Mouse (Mus musculus) lung, embryonic 14.5 days (tissue): Measurements from ENCODE around the gene Fam208b. TPM values are rescaled to one million over a fixed set of nuclear protein-coding genes. Genes with fewer than 3 reads are reported as not detected.
A peak's percentile ranks its signal among the peaks of the same experiment; 100 is the strongest.
"Not testable (repeated sequence)": the region's sequence is repeated elsewhere in the genome, so short reads cannot be mapped to it uniquely, and the experiment has no call there.

Source experiments
- ATAC-seq: fragments of 200-750 bp; cut with Nextera tagmentation; 2 replicates; pipeline ENCODE4 v1.8.0; 2017; ENCODE audit warnings: mild to moderate bottlenecking, moderate TSS enrichment, moderate library complexity; ENCODE audit not compliant: insufficient read depth
- DNase-seq: peaks from one replicate; pipeline ENCODE4 v3.0.0-alpha.2; 2015
- H3K27ac ChIP-seq: fragments of 300-500 bp; sonication (generic); 2 replicates; pipeline ENCODE4 v1.5.1; 2014; ENCODE audit warnings: low read depth, mild to moderate bottlenecking, moderate library complexity
- H3K27me3 ChIP-seq: fragments of 300-500 bp; sonication (generic); 2 replicates; pipeline ENCODE4 v1.6.1; 2014; ENCODE audit warnings: low read length, control low read depth; ENCODE audit not compliant: insufficient read depth
- H3K36me3 ChIP-seq: fragments of 300-500 bp; sonication (generic); 2 replicates; pipeline ENCODE4 v1.6.1; 2014; ENCODE audit warnings: control low read depth; ENCODE audit not compliant: insufficient read depth
- H3K4me1 ChIP-seq: fragments of 300-500 bp; sonication (generic); 2 replicates; pipeline ENCODE4 v1.6.1; 2014; ENCODE audit warnings: antibody characterized with exemption, control low read depth; ENCODE audit not compliant: insufficient read depth
- H3K4me2 ChIP-seq: fragments of 300-500 bp; sonication (generic); 2 replicates; pipeline ENCODE4 v1.6.1; 2014; ENCODE audit warnings: mild to moderate bottlenecking
- H3K4me3 ChIP-seq: fragments of 300-500 bp; sonication (generic); 2 replicates; pipeline ENCODE4 v1.5.1; 2014; ENCODE audit warnings: low read depth, low read length
- H3K9ac ChIP-seq: fragments of 300-500 bp; sonication (generic); 2 replicates; pipeline ENCODE4 v1.6.1; 2014
- H3K9me3 ChIP-seq: fragments of 300-500 bp; sonication (generic); 2 replicates; pipeline ENCODE4 v1.6.1; 2016; ENCODE audit warnings: low read depth, low read length, control low read depth
- CTCF ChIP-seq: IDR thresholded peaks from 2 replicates; pipeline ENCODE4 v1.5.1; 2016; ENCODE audit warnings: antibody characterized with exemption, low read depth
- WGBS: fragments of 180-500 bp; shearing (Covaris S2); extraction: QIAGEN DNeasy Blood & Tissue Kit; methylation state at CpG from one replicate; pipeline ENCODE4 v1.1.7; 2014; 5-methylcytosine and 5-hydroxymethylcytosine counted together
- polyA plus RNA-seq: library from polyadenylated mRNA; unstranded; fragments of >200 nt; fragmentation: Nextera tagmentation; extraction: Ambion mirVana; gene quantifications from 2 replicates; pipeline ENCODE4 v1.2.1, GENCODE M21; 2014

Fam208b gene
- polyA plus RNA-seq, 1 experiment from 2014 or later: 17.8 TPM

DNA sequence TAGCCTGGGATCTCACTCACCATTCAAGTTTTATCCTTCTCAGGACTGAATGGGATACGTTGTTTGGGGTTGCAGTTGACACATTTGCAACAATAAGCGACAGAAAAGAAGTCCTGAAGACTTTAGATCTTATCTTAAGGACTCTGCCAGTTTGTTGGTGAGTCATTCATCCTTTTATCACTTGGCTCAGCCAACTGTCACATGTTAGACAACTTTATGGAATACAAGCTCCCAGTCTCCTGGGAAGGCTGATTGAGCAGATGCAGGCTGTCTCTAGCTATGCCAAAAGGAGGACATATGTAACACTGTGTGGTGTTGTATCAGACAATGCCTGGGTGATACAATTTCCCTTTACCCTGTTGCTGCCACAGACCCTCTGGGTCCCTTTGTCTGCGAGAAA, 80.5 kb downstream of the Fam208b start:
- Histone ChIP-seq H3K9me3 (no peaks in the 10 kb centered on the region), H3K27ac (no peak overlapping the region), H3K4me3 (no peak overlapping the region), H3K4me2 (no peak overlapping the region), H3K36me3 (no peaks in the 10 kb centered on the region), H3K4me1 (no peaks in the 10 kb centered on the region), H3K9ac (no peak overlapping the region), H3K27me3 (no peaks in the 10 kb centered on the region)
- 53% methylated on average over 3 of the region's 3 CpGs for WGBS
- DNase-seq (no peak), ATAC-seq (no peak)
- TF ChIP-seq CTCF: no peak

DNA sequence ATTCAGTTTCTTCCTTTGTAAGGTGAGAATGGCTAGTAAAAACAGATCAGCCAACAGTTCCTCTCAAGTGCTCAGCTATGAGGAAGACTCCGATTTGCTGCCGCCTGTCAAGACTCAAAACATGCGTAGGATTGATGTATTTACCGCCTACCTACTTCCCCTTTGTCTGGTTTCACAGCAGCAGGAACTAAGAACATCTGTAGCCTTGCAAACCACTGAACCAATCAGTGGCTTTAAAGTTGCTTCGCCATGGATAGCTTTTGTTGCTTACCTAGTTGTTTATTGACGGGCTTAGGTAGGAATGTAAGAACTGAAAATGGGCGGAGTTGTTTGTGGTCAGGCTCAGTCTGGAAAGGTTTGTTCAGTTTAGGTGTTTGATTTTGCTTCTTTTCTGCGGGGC, 84.6 kb downstream of the Fam208b start:
- no peak overlapping the region for H3K4me2 ChIP-seq
- no peak overlapping the region for H3K27ac ChIP-seq
- ATAC-seq: no peak
- no peaks in the 10 kb centered on the region for H3K27me3 ChIP-seq
- TF ChIP-seq CTCF: no peak
- no peak overlapping the region for H3K9ac ChIP-seq
- H3K36me3 ChIP-seq: no peaks in the 10 kb centered on the region
- H3K9me3 ChIP-seq: no peaks in the 10 kb centered on the region
- H3K4me3 ChIP-seq: no peak overlapping the region
- WGBS: 75% methylated on average over 8 of the region's 8 CpGs
- no peak for DNase-seq
- H3K4me1 ChIP-seq: no peaks in the 10 kb centered on the region

DNA sequence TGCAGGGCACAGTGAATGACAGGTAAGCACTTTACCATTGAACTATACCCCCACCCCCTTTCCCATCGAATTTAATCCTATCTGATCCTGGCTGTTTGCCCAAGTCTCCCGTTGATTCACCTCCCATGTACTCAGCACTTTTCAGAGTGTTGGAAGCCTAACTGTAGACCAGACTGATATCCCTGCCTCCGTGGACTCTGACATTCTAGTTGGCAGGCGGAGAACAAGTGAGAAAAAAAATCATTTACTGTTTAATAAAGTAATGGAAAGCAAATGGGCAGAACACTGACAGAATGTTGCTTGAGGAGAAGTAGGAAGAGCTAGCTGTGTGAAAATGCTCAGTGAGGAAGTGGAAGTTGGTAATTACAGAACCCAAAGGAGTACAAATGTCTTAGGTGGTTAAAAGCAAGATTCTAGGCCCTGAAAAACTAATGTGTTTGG, 85.3 kb downstream of the Fam208b start:
- no peak for DNase-seq
- Histone ChIP-seq H3K36me3 (no peaks in the 10 kb centered on the region), H3K27ac (no peak overlapping the region), H3K9me3 (no peaks in the 10 kb centered on the region), H3K4me2 (no peak overlapping the region), H3K4me1 (no peaks in the 10 kb centered on the region), H3K4me3 (no peak overlapping the region), H3K9ac (no peak overlapping the region), H3K27me3 (no peaks in the 10 kb centered on the region)
- no peak for ATAC-seq
- no peak for TF ChIP-seq CTCF
- 44% methylated on average over 4 of the region's 4 CpGs for WGBS

DNA sequence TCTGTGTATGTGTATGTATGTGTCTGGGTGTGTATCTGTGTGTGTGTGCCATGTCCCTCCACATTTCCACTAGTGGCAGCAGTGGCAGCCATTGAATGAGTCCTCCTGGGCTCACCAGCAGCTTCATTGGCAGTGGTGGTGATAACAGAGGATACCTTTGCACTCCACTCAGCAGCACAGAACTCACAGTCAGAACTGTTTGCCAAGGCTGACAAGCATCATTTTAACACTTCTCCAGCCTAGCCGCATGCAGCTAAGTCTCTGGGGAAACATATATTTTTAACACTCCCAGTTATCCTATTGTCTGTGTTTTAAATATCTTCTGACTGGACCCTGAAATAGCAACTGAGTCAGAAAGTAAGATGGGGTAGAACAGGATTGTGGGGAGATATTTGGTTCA, 87.0 kb downstream of the Fam208b start:
- 69% methylated on average over 1 of the region's 1 CpGs for WGBS
- no peaks in the 10 kb centered on the region for H3K9me3 ChIP-seq
- H3K4me3 ChIP-seq: no peak overlapping the region
- DNase-seq (no peak), ATAC-seq (0 out of 2 replicates have a peak, but pooled peaks have one; percentile 35)
- no peak for TF ChIP-seq CTCF
- no peaks in the 10 kb centered on the region for H3K36me3 ChIP-seq
- no peaks in the 10 kb centered on the region for H3K27me3 ChIP-seq
- H3K9ac ChIP-seq: no peak overlapping the region
- no peak overlapping the region for H3K27ac ChIP-seq
- no peak overlapping the region for H3K4me2 ChIP-seq
- no peaks in the 10 kb centered on the region for H3K4me1 ChIP-seq

DNA sequence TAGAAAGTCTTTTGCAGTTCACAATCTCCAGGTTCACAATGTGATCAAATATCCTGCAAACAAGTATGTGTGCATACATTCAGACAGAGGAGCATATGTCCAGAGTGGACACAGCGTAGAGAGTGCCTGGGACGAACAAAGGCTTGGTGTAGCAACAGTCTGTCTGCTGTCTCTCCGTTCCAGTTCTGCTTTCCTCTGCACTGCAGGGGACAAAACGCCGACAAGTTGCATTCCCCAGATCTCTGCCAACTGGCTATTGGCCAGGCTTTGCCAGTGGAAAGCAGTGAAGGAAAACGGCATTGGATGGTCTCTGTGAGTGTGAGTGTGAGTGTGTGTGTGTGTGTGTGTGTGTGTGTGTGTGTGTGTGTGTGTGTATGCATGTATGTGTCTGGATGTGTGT, 87.4 kb downstream of the Fam208b start:
- H3K27ac ChIP-seq: no peak overlapping the region

DNA sequence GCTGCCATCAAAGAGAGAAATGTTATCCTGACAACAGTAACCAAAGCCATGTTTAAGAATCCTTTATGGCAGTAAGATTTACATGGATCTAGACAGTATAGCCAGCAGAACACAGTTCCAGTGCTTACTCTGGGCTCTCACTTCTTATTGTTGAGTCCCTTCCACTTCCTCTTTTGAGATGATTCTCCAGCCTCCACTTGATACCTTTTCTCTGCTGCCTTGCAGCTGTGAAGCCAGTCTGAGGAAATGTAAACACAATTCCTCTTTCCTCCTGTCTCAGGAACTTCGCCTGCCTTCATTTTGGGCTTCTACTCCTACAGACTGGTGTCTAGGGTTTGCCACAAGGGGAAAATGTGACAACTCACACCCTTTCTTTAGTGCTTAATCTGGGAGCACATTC, 90.9 kb downstream of the Fam208b start:
- 15% methylated on average over 1 of the region's 1 CpGs for WGBS
- not testable (repeated sequence) for DNase-seq, H3K27me3 ChIP-seq, H3K36me3 ChIP-seq, H3K4me3 ChIP-seq, ATAC-seq, H3K9ac ChIP-seq, H3K4me2 ChIP-seq, H3K4me1 ChIP-seq, H3K27ac ChIP-seq, H3K9me3 ChIP-seq

More for the DNA sequence above, 87.4 kb downstream of the Fam208b start:
- H3K36me3 ChIP-seq: no peaks in the 10 kb centered on the region
- H3K9me3 ChIP-seq: no peaks in the 10 kb centered on the region
- H3K4me2 ChIP-seq: no peak overlapping the region
- no peak overlapping the region for H3K4me3 ChIP-seq
- H3K27me3 ChIP-seq: no peaks in the 10 kb centered on the region
- no peaks in the 10 kb centered on the region for H3K4me1 ChIP-seq
- ATAC-seq (peak; percentile 71; the same call in 1 of the 2 replicates), DNase-seq (peak; percentile 72)
- no peak overlapping the region for H3K9ac ChIP-seq
- 37% methylated on average over 6 of the region's 6 CpGs for WGBS
- no peak for TF ChIP-seq CTCF

DNA sequence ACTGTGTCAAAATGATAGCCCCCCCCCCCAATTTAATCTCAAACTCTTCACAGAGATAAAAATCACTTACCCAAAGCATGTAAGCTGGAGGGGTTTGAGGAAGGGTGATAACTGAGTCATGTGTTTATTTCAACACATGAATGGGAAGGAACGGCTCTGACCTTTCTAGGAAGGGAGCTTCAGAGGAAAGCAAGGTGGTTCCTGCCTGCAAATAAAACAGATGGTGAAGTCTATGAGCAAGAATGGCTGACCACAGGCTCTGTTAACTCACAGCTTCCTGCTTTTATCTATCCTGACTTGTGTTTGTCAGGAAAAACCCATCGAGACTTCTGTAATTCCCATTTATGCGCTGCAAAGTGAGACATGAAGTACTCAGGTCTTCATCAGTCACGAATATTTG, 91.6 kb downstream of the Fam208b start:
- 46% methylated on average over 2 of the region's 4 CpGs for WGBS
- not testable (repeated sequence) for H3K4me1 ChIP-seq, H3K9me3 ChIP-seq, H3K36me3 ChIP-seq, H3K27ac ChIP-seq, DNase-seq, H3K4me2 ChIP-seq, H3K4me3 ChIP-seq, H3K9ac ChIP-seq, ATAC-seq, H3K27me3 ChIP-seq

Other genes starting within 250 kb of the Fam208b start
- gene Gdi2, start 73.0 kb downstream of the Fam208b start, polyA plus RNA-seq: 478 and 493 TPM in 2 replicates
- 10.7 and 10.8 TPM in 2 replicates for gene Asb13, start 22.9 kb upstream of the Fam208b start, polyA plus RNA-seq
- 0.18 TPM in 1 of 2 replicates, not detected in the other for gene Calml3, start 193.2 kb upstream of the Fam208b start, polyA plus RNA-seq
- not detected in 2 replicates for gene Calm4, start 226.6 kb upstream of the Fam208b start, polyA plus RNA-seq
- not detected in 2 replicates for gene Calm5, start 243.1 kb upstream of the Fam208b start, polyA plus RNA-seq